Mouse (Mus musculus): Measurements from ENCODE around the gene Gfpt2. TPM values are rescaled to one million over a fixed set of nuclear protein-coding genes. Genes with fewer than 3 reads are reported as not detected.
A peak's percentile ranks its signal among the peaks of the same experiment; 100 is the strongest.

The Gfpt2 gene
- polyA plus RNA-seq, 1 experiment from 2014 or later, result 5.3 TPM

DNA sequence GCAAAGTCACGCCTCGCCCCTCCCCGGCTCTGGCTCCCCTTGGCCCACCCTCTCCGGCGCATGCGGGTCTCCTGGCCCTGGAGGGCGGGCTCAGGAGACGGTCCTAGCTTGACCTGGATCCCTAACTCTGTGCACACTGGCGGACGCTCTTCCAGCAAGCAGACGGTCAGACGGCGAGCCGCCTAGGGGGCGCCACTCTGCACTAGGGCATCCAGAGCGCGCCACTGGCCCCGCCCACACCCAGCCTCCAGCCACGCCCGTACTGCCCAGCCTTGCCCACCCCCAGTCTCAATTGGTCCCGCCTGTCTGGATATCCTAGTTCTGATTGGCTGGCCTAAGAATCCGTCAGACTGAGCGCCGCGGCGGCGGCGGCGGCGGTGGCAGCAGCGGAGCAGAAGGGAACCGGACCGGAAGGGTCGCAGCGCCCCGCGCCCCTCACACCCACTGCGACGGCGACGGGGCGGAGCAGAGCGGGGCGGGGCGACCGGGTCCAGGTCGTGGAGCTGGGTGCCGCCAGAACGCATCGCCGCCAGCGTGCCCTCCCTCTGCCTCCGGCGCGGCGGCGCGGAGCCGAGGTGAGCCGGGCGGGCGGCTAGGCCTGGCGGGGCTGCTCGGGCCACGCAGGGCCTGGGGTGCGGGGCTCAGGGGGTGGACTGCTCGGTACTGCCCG lies 52.6 kb downstream of the Gfpt2 start, which contains the start of gene Mapk9:
Gene Mapk9 (plus strand): TSS at position 351 of the 670 bp plus-strand sequence.
- under 1% methylated on average over 65 of the region's 68 CpGs for WGBS
- Histone ChIP-seq H3K9ac (peak within 1 kb of the TSS; percentile 99), H3K4me1 (replicated peaks) (peaks cover 28% of the 10 kb centered on the region), H3K4me2 (peak within 1 kb of the TSS; percentile 78), H3K4me3 (peak within 1 kb of the TSS; percentile 97), H3K27ac (peak within 1 kb of the TSS; percentile 94), H3K9me3 (no peaks in the 10 kb centered on the region), H3K36me3 (peaks cover 13% of the 10 kb centered on the region), H3K27me3 (no peaks in the 10 kb centered on the region)
- ATAC-seq (ENCODE audit: low FRiP score), result peak; percentile 99

DNA sequence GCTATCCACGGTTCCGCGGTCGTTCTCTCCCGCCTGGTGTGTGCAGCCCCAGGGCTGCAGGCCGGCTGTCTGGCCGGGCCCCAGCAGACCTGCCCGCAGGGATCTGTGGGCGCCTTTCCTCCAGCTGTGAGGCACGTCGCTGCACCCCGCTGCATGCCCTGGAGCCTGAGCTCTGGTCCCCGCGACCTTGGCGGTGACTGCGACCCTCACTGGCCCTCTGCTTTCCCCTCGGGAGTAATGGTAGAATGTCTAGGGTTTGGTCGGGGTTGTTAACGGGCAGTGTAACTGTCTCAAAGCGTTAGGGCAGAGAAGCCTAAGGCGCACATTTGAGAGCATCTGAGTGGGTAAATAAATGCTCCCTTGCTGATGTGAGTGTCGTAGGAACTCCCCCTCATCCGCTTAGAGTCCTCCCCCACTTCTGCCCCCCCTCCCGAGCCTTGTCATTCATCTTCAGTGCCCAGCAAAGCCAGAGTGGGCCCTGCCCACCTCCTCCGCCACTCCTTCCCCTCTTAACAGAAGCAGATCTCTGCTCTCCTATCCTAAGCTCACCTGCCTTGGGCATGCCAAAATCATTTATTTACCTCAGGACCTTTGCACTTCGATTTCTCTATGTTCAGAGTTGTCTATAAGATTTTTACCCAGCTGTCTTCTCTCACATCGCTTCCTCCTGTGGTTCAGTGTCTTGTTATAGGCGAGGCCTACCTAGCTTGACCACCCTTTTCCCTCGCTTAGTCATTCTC lies 53.3 kb downstream of the Gfpt2 start:
- Histone ChIP-seq H3K36me3 (peaks cover 13% of the 10 kb centered on the region), H3K4me3 (peak overlapping the region; percentile 97), H3K9me3 (no peaks in the 10 kb centered on the region), H3K27ac (peak overlapping the region; percentile 94), H3K4me1 (replicated peaks) (peaks cover 30% of the 10 kb centered on the region), H3K27me3 (no peaks in the 10 kb centered on the region), H3K4me2 (peak overlapping the region; percentile 78), H3K9ac (peak overlapping the region; percentile 99)
- peak; percentile 9 for ATAC-seq (ENCODE audit: low FRiP score)
- WGBS, result 8% methylated on average over 28 of the region's 29 CpGs

DNA sequence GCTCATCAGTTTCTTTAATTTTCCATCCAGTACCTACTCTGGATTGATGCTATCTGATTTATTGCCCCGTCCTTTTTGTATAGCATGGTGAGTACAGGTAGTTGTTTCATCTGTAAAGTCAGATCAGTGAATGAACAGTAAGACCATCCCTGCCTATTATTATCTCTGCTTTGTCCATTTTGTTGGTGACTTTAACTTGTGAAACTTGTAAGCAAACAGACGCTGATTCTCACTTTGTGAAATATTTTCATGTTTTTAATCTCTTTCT lies 53.8 kb downstream of the Gfpt2 start:
- Histone ChIP-seq H3K4me3 (peak overlapping the region; percentile 97), H3K27me3 (no peaks in the 10 kb centered on the region), H3K4me1 (replicated peaks) (peaks cover 30% of the 10 kb centered on the region), H3K9ac (peak overlapping the region; percentile 99), H3K27ac (peak overlapping the region; percentile 94), H3K4me2 (peak overlapping the region; percentile 78), H3K9me3 (no peaks in the 10 kb centered on the region), H3K36me3 (peaks cover 13% of the 10 kb centered on the region)
- no peak for ATAC-seq (ENCODE audit: low FRiP score)
- WGBS, result 81% methylated on average over 2 of the region's 2 CpGs

DNA sequence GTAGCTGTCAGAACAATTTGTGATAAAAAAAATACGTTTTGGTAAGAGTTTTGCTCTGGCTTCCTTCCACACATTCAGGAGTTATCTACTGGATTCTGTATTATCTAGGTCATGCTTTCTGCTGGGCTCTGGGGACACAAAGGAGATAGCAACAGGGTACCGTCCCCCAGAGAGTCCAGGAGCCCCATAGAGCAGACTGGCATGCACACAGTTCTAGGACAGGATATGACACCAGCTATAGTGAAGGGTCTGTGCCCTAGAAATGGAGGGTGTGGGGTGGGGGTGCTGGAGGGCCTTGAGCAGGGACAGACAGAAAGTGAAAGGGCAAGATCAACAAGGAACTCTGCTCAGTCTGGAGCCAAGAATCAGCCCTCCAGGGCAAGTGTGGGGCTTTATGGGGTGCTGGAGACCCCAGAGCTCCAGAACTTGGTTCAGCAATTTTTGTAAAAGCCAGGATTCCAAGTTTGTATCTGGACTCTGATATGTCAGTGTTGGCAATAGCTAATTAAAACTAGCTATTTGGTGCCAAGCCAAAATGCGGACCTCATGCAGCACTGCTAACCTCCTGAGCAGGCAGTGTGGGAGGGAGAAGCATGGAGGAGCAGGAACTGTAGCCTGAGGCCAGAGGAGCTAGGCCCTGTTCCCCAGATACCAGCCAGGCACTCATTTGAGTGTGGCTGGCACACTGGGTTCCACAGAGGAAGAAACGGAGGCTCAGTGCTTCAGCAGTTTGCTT lies 54.3 kb downstream of the Gfpt2 start:
- H3K9ac ChIP-seq, result peak overlapping the region; percentile 99
- H3K36me3 ChIP-seq, result peaks cover 13% of the 10 kb centered on the region
- no peaks in the 10 kb centered on the region for H3K9me3 ChIP-seq
- H3K27me3 ChIP-seq, result no peaks in the 10 kb centered on the region
- H3K4me1 ChIP-seq (replicated peaks), result peaks cover 30% of the 10 kb centered on the region
- peak overlapping the region; percentile 35 for H3K27ac ChIP-seq
- WGBS, result 62% methylated on average over 4 of the region's 4 CpGs
- no peak for ATAC-seq (ENCODE audit: low FRiP score)
- peak overlapping the region; percentile 97 for H3K4me3 ChIP-seq
- peak overlapping the region; percentile 78 for H3K4me2 ChIP-seq

DNA sequence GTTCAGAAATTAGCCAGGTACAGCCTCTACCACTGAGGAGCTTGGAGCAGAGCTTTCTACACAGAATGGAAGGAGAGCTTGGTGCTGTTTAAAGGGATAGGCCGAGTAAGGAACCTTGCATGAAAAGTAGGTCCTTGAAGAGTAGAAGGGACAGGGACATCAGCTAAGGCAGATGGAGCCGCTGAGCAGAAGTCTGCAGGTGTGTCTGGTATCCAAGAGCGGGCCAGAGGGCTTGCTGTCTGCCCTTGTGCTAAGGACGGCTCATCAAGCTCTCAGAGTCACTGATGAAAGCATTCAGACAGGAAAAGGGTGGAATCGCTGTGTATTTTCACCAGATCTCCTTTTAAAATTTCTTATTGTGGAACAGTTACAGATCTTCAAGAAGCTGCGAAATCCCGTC lies 56.4 kb downstream of the Gfpt2 start:
- 91% methylated on average over 7 of the region's 7 CpGs for WGBS
- Histone ChIP-seq H3K4me1 (replicated peaks) (peaks cover 35% of the 10 kb centered on the region), H3K27me3 (no peaks in the 10 kb centered on the region), H3K27ac (no peak overlapping the region), H3K4me3 (no peak overlapping the region), H3K9me3 (no peaks in the 10 kb centered on the region), H3K9ac (no peak overlapping the region), H3K36me3 (peaks cover 26% of the 10 kb centered on the region), H3K4me2 (no peak overlapping the region)
- ATAC-seq (ENCODE audit: low FRiP score), result no peak

DNA sequence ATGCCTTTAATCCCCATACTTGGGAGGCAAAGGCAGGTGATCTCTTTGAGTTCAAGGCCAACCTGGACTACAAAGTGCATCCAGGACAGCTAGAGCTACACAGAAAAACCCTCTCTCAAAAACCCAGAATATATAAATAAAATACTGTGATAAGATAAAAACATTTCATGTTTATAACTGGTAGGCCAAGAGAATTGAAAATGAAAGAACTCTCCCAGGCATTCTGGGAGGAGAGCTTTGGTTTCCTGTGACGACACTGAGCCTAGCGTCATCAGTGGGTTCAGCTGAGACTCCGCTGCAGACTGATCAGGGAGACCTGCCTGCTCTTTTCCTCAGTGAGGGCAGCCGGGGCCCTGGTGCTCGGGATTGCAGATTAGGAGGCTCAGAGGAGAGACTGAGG lies 61.2 kb downstream of the Gfpt2 start:
- Histone ChIP-seq H3K9me3 (no peaks in the 10 kb centered on the region), H3K36me3 (peaks cover 40% of the 10 kb centered on the region), H3K9ac (0 out of 2 replicates have a peak overlapping the region, but pooled peaks have one; percentile 35), H3K4me3 (no peak overlapping the region), H3K27me3 (no peaks in the 10 kb centered on the region), H3K27ac (no peak overlapping the region), H3K4me1 (replicated peaks) (peaks cover 10% of the 10 kb centered on the region; the same call in 1 of the 2 replicates), H3K4me2 (no peak overlapping the region)
- ATAC-seq (ENCODE audit: low FRiP score), result no peak
- 89% methylated on average over 5 of the region's 5 CpGs for WGBS

DNA sequence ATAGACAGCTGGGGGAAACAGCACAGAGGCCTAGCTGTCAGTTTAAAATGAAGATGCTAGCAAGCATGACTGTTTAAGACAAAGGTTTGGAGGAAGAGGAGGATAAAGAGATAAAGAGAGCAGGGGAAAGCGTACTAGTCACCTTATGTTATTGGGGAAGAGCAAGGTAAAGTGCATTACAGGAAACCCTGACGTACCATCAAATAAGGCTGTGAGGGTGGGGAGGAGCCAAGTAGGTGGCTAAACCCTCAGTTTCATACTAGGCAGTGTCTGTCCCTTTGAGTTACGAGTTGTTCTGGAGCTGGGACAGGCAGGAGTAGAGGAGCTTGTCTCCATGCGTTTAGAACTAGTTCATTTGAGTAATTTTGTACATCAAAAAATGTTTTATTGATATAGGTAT lies 67.2 kb downstream of the Gfpt2 start:
- 94% methylated on average over 4 of the region's 4 CpGs for WGBS
- H3K4me2 ChIP-seq, result no peak overlapping the region

DNA sequence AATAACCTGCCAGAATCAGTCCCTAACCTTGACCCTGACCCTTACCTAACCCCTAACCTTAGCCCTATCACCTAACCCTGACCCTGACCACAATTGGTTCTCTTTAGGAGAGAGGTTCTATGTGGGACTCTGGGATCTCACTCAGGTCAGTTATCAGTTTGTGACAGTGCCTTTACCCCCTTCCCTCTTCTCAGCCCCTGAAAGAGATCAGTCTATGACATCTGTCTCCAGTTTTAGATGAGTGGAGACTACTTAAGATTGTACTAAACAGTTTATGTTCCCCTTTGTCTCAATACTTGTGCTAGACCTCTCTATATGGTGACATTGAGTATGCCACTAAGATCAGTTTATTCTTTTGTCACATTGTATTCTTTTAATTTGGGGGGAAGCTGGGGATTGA lies 69.9 kb downstream of the Gfpt2 start:
- Histone ChIP-seq H3K36me3 (peaks cover 33% of the 10 kb centered on the region), H3K4me2 (no peak overlapping the region)
- no peak for ATAC-seq (ENCODE audit: low FRiP score)

More for the DNA sequence above, 67.2 kb downstream of the Gfpt2 start:
- Histone ChIP-seq H3K9ac (no peak overlapping the region), H3K4me1 (replicated peaks) (no peaks in the 10 kb centered on the region), H3K36me3 (peaks cover 30% of the 10 kb centered on the region), H3K4me3 (no peak overlapping the region), H3K27me3 (no peaks in the 10 kb centered on the region), H3K27ac (no peak overlapping the region), H3K9me3 (no peaks in the 10 kb centered on the region)
- ATAC-seq (ENCODE audit: low FRiP score), result no peak

DNA sequence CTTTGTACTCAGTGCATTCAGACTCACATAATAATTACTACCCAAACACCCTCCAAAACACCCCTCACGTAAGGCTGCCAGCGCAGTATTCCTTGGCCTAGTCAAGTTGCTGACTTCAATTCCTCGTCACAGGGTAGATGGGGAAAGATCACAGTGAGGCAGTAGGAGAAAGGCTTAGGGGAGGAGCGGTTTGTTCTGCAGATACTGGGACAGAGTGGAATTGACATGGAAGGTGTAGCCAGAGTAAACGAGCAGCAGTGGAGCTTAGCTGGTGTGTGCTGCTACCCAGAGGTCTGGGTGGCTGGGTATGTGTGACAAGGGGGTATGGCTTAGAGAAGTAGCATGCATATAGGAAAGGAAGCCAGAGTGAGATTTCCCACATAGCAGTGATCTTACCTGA lies 73.3 kb downstream of the Gfpt2 start:
- 95% methylated on average over 5 of the region's 5 CpGs for WGBS
- Histone ChIP-seq H3K4me2 (no peak overlapping the region), H3K27ac (no peak overlapping the region), H3K4me1 (replicated peaks) (no peaks in the 10 kb centered on the region), H3K9ac (no peak overlapping the region), H3K36me3 (peaks cover 48% of the 10 kb centered on the region), H3K9me3 (no peaks in the 10 kb centered on the region), H3K27me3 (no peaks in the 10 kb centered on the region), H3K4me3 (no peak overlapping the region)
- no peak for ATAC-seq (ENCODE audit: low FRiP score)

More for the DNA sequence above, 69.9 kb downstream of the Gfpt2 start:
- Histone ChIP-seq H3K4me1 (replicated peaks) (no peaks in the 10 kb centered on the region), H3K9me3 (no peaks in the 10 kb centered on the region), H3K27me3 (no peaks in the 10 kb centered on the region), H3K9ac (no peak overlapping the region), H3K27ac (no peak overlapping the region), H3K4me3 (no peak overlapping the region)

DNA sequence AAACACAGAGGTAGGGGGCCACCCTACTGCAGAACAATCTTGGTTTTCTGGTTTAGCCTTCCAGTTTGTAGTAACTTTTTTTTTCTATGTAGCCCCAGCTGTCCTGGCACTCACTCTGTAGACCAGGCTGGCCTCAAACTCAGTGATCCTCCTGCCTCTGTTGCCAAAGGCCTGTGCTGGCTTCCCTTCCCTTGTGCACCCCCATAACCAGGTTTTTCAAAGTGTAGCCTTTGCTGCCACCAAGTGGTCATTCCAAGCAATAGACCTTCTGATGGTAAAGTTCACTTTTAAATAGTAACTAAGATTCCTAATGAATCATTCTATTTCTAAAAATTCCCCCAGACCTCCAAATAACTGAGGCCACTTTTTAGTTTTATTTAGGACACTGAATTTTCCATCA lies 75.8 kb downstream of the Gfpt2 start:
- no peak overlapping the region for H3K9ac ChIP-seq
- H3K4me2 ChIP-seq, result no peak overlapping the region
- H3K27me3 ChIP-seq, result no peaks in the 10 kb centered on the region
- peaks cover 62% of the 10 kb centered on the region for H3K36me3 ChIP-seq
- H3K9me3 ChIP-seq, result no peaks in the 10 kb centered on the region
- H3K4me1 ChIP-seq (replicated peaks), result no peaks in the 10 kb centered on the region
- no peak overlapping the region for H3K4me3 ChIP-seq
- no peak for ATAC-seq (ENCODE audit: low FRiP score)
- no peak overlapping the region for H3K27ac ChIP-seq

DNA sequence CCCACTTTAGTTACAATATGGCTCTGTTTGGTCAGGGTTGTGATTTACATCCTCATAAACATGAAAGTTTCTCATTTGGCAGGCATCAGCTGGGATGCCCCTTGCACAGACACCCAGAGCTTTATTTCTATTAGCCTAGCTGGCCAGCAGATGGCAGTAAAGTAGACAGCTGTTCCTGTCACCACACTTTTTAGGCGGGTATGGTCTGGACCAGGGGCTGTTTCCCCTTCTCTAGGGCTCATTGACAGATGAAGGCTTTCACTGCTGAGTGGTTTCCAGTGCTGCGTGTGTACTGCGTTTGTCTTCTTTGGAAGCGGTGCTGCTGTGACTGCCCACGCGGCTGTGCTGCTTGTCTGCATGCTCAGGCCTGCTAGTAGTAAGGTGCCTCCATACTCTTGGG lies 77.9 kb downstream of the Gfpt2 start:
- Histone ChIP-seq H3K4me1 (replicated peaks) (peaks cover 5% of the 10 kb centered on the region; the same call in 1 of the 2 replicates), H3K9me3 (no peaks in the 10 kb centered on the region), H3K9ac (no peak overlapping the region), H3K27me3 (no peaks in the 10 kb centered on the region), H3K27ac (no peak overlapping the region), H3K4me2 (no peak overlapping the region), H3K36me3 (peaks cover 64% of the 10 kb centered on the region), H3K4me3 (no peak overlapping the region)
- whole genome bisulfite sequencing, result 50% methylated on average over 6 of the region's 6 CpGs
- ATAC-seq (ENCODE audit: low FRiP score), result peak; percentile 74

DNA sequence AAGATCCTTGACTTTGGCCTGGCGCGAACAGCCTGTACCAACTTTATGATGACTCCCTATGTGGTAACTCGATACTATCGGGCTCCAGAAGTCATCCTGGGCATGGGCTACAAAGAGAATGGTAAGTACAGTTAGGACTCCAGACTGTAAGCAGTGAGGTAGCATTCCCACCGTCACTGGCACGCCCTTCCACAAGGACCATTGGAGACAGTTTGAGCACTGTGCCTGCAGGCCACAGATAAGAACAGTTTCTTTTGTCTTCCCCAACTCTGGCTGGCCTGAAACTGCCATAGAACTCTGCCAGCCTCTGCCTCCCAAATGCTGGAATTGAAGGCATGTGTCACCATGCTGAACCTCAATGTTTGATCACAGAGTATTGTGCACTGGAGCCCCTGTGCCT lies 78.8 kb downstream of the Gfpt2 start:
- ATAC-seq (ENCODE audit: low FRiP score), result no peak
- H3K9ac ChIP-seq, result no peak overlapping the region
- H3K27me3 ChIP-seq, result no peaks in the 10 kb centered on the region
- H3K4me1 ChIP-seq (replicated peaks), result peaks cover 13% of the 10 kb centered on the region
- WGBS, result 93% methylated on average over 6 of the region's 6 CpGs
- no peaks in the 10 kb centered on the region for H3K9me3 ChIP-seq
- H3K4me3 ChIP-seq, result no peak overlapping the region
- H3K36me3 ChIP-seq, result peaks cover 59% of the 10 kb centered on the region
- H3K27ac ChIP-seq, result no peak overlapping the region
- no peak overlapping the region for H3K4me2 ChIP-seq
